Mouse (Mus musculus): ENCODE data around the gene Kiss1. TPM values are rescaled to one million over a fixed set of nuclear protein-coding genes. Genes with fewer than 3 reads are reported as not detected.

The Kiss1 gene
- total RNA-seq, 1 experiment from 2014 or later: not detected

DNA sequence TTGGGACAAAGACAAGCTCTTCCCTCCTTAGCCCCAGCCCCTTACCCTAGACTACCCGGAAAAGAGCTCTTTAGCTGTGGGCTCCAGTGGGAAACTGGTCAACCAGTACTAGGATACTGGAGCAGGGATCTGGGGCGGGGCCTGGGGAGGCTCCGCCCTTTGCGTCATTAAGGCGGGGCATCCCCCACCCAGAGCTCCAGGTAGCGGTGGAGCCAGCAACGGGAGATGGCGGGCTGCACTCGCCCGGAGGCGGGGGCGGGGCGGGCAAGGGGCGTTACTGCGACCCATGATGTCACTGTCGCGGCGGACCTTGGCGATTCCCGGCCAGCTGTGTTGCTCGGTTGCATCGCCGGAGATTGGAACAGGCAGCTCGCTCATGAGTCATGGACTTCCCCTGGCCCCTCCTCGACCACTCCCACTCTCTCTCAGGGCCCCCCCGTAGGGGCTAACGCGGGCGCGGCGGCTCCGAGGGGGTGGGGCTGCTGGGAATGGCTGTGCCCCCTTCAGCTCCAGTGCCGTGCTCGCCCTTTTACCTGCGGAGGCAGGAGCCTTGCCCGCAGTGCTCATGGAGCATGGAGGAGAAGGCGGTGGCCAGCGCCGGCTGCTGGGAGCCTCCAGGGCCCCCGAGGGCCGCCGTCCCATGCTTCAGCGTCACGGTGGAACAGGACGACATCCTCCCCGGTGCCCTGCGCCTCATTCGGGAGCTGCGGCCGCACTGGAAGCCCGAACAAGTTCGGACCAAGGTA lies 41.8 kb downstream of the Kiss1 start, which contains the start of gene Etnk2:
Etnk2 (plus strand) TSS at position 297 of the 746 bp plus-strand sequence.
- peak; percentile 93 for DNase-seq

DNA sequence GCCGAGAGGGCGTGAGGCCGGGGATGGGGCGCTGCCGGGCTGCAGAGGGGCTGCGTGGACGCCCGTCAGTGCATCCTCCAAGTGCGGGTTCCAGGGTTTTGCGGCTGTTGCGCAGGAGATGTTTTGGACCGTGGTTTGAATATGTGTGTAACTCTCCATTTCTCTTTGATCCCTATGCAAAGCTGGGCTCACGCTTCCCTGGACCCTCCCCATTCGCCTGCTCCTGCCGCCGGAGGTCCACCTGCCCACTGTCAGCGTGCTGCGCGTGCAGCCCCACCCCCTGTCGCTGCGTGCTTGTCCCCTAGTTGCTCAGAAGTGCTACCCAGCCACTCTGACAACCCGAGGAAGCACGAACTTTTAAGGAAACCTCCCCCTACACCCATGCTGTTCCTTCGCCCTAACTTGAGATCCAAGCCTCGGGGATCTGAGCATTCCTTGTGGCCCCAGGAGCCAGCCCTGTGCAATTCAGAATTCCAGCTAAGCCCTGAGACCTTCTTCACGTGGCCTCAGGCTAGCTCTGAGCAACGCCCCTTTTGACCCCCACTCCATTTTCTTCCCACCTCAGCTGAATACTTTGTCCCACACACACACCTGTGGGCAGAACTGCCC lies 42.5 kb downstream of the Kiss1 start:
- DNase-seq: no peak

DNA sequence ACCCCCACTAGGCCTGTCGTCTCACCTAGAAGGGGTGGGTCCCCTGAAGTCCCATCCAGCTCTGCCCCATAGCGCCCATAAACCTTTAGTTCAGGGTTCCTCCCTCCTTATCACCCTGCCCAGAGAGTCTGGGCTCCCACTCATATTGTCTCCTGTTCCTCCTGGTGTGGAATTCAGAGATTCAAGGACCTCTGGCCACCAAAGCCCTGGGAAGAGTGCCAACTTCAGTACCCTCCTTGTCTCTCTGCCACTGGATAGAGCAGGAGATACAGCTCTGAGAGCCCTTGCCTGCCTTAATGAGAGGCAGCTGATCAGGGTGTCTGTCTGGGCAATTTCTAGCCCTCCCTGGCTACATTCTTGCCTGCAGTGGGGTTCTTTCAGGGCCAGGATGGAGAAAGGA lies 43.2 kb downstream of the Kiss1 start:
- peak; percentile 57 for DNase-seq

DNA sequence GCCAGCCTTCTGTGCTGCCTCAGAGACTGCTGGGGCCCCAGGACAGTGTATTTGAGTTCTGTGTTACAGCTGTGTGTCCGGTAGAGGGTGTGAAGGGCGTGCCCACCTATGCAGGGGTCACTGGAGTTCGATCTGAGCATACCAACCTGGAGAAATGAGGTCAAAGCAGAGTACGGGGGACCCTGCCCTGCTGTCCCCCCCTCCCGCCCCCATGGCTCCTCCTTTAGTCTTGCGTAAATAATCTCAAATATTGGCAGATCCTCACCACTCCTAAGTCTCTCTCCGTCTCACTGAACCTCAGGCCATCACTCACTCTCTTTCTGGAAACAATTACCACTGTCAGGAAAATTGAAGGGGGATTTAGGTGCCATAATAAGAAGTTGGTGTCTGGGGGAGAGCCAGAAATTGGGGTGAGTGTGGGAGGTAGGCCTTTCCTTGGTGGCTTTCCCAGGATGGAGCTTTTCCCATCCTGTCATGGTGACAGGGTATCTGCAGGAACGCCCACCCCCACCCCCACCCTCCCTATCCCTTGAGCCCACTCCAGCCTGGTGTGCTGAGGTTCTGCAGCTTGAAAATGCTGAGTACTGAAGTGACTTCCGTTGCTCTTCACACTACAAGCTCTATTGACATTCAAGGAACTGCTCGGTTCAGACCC lies 45.4 kb downstream of the Kiss1 start:
- DNase-seq: no peak

DNA sequence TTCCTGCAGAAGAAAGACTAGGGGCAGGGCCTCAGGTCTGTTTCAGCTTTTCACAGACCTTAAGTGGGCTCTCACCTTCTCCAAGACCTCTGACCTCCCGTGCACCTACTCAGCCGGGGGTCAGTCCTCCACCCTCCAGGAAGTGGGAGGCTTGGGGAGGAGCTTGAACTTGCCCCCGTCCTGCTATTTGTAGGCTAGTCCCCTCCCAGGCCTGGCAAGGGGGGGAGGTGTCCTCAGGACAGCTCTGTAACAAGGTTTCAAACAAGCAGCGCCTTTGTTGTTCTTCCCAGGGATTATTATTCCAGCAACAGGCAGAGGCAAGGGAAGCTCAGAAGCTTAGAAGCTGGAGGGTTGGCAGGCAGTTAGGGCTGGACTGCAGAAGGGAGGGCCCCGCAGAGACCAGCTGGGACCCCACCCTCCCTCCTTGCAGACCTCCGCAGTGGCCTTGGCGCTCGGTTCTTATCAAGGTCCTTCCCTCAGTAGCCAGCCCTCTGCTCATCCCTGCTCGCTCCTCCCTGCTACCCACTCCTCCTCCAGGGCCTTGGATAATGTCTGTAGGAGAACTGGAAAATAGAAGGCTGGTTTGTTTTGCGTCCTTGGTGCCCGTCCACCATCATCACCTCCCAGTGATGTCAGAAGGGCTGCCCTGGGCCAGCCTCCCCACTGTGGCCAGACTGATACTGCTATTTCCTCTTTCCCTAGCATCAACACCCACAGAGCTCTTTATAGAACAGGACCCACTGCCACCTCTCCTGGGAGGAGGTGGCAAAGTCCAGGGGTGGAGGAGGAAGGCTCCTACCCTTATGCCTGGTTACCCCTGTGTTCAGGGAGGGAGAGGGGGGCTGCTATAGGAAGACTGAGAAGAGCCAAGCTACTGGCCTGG lies 46.2 kb downstream of the Kiss1 start:
- peak; percentile 66 for DNase-seq

DNA sequence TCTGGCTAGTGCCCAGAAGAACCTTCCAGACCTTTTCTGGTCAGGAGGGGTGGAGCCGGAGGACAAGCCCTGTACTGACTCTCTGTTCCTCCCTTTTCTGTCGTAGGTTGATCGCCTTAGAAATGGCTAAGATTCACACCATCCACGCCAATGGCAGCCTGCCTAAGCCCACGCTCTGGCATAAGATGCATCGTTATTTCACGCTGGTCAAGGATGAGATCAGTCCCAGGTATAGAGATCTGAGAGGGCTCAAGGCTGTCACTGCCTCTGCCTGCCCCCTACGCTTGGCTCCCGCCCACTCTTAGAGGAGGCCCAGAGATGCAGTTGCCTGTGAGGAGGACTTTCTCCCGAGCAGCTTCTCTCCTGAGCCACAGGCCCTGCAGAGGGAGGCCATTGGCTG lies 47.0 kb downstream of the Kiss1 start:
- DNase-seq: peak; percentile 45

DNA sequence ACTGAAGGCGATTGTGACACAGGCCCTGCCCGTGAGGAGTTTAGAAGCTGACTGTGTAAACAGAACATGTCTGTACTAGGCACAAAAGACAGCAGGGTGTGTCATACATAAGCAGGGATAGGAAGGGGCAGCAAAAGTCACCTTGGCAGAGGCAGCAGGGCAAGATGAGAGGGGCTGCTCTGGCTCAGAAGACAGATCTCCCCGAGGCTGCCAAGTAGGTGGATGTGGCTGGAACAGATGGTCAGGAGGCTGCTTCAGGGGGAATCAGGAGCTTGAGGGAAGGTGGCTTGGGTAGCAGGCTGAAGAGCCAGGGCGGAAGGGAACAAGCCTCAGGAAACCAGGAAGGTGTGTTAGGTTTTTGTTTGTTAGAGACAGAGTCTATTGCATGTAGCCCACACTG lies 48.7 kb downstream of the Kiss1 start:
- DNase-seq: no peak

DNA sequence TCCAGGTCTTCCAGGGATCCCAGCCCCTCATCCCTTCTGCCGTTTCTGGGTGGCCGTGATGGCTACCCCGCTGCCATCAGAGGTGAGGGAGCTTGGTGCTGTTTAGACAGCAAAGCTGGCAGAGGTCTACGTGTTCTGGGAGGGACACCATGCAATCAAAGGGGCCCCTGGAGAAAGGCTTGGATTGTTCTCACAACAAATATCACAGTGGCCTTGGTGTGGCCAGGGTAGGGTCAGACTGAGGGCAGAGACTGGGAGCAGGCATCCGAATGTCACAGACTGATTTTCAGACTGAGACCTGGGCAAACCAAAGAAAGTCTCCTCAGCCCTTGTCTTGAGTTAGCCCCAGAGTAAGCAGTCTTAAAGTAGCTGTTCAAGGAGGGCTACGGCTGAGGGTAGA lies 49.8 kb downstream of the Kiss1 start:
- DNase-seq: no peak

DNA sequence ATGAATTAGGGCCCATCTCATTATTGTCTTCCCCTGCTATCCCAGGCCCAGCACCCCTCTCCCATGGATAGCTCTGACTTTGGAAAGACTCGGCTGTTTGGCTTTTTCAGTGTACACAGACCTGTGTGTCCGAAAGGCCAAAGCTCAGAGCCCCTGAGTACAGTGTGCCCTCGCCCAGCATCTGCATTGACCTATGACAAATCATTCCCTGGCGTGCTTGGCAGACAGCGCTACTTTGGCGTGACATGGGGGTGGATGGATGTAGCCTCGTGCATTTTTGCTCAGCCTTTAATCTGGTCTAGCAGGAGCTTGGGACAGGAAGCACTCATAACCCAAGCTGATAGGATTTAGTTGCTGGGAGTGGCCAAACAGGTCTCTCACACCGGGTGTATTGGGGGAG lies 50.4 kb downstream of the Kiss1 start:
- peak; percentile 71 for DNase-seq

DNA sequence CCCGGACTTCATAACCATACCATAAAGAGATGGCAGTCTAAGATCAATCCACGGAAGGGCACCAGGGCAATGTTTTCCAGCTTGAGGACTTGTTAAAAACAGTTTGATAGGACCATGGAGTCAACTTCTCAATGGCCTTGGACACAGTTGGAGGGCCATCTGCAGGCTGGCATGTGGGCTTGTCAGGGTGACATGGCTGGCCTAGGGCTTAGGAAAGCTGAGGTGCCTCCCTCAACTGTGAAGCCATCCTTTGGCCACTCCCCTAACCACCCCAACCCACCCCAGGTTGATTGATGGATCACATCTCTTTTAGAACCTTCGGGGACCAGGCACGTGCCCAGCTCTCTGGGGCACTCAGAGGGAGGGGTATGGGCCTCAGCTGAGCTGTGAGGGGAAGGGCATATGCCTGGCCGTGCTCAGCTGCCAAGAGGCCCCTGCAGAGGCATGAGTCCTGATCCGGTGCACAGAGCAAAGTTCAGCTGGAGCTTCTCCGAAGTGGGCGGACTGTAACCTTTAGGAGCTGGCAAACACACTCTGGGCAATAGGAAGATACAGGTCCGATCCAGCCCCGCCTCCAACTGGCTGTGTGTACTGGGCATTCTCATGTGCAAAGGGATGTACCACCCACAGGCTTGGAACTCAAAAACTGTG lies 54.1 kb downstream of the Kiss1 start:
- DNase-seq: no peak

DNA sequence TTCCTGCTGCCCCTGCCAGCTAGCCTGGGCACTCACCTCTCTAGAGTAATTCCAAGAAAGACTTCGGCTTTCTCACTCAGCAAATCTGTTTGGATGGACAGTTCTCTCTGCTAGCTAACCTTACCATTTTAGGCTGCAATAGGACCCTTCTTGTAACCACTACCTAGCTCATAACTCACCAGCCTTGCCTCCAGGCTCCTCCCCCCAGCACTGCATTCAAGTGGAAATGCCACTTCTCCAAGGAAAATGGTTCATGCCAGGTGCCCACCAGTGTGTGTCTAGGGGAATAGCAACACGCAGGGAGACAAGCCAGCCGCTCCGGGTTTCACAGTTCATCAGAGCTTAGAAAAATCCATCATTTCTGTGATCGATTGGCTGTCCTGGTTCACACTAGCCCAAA lies 55.9 kb downstream of the Kiss1 start:
- no peak for DNase-seq

Other genes with a start within 250 kb of the Kiss1 start
- 84.9 and 95.0 TPM in 2 replicates for gene Ppp1r15b, start 190.7 kb upstream of the Kiss1 start, total RNA-seq (2021)
- gene Plekha6, start 157.7 kb upstream of the Kiss1 start, total RNA-seq (2021): 15.4 and 21.6 TPM in 2 replicates
- 1.4 and 2.9 TPM in 2 replicates for gene Golt1a, start 12.1 kb upstream of the Kiss1 start, total RNA-seq (2021)
- 5.4 and 12.6 TPM in 2 replicates for gene Ren1, start 28.6 kb downstream of the Kiss1 start, total RNA-seq (2021)
- gene Etnk2, start 41.7 kb downstream of the Kiss1 start, total RNA-seq (2021): 7.6 and 28.3 TPM in 2 replicates
- 19.3 and 20.0 TPM in 2 replicates for gene Sox13, start 102.5 kb downstream of the Kiss1 start, total RNA-seq (2021)